Mouse (Mus musculus): ENCODE results near the gene Tmem265. TPM values are rescaled to one million over a fixed set of nuclear protein-coding genes. Genes with fewer than 3 reads are reported as not detected.

Gene Tmem265
- polyA plus RNA-seq, 1 experiment, result not detected

GRCm38 (mm10) chr7:127591108-127591507 is 29.9 kb downstream of the Tmem265 start:
- no peak for TF ChIP-seq POLR2A (IDR thresholded peaks at IDR 0.05; ENCODE audit: borderline replicate concordance, insufficient read depth, low read length)
- TF ChIP-seq CTCF (IDR thresholded peaks at IDR 0.05; ENCODE audit: borderline replicate concordance, insufficient read depth, low read depth, low read length), result no peak
- DNase-seq, result no peak
- 79% methylated on average over 10 of the region's 10 CpGs for WGBS
- peaks cover 7% of the 10 kb centered on the region for H3K4me1 ChIP-seq (ENCODE audit: control insufficient read depth, insufficient read depth, low read length)
- no peak overlapping the region for H3K4me3 ChIP-seq (replicated peaks; ENCODE audit: insufficient read depth, low read depth, low read length)
- H3K27me3 ChIP-seq (ENCODE audit: control insufficient read depth, insufficient read depth, low read length), result no peaks in the 10 kb centered on the region
- H3K27ac ChIP-seq (ENCODE audit: insufficient read depth, low read length), result no peak overlapping the region

GRCm38 (mm10) chr7:127592575-127592974 is 31.4 kb downstream of the Tmem265 start:
- TF ChIP-seq CTCF (IDR thresholded peaks at IDR 0.05; ENCODE audit: borderline replicate concordance, insufficient read depth, low read depth, low read length) (no peak), POLR2A (IDR thresholded peaks at IDR 0.05; ENCODE audit: borderline replicate concordance, insufficient read depth, low read length) (no peak)
- Histone ChIP-seq H3K4me3 (replicated peaks; ENCODE audit: insufficient read depth, low read depth, low read length) (no peak overlapping the region), H3K27ac (ENCODE audit: insufficient read depth, low read length) (no peak overlapping the region), H3K4me1 (ENCODE audit: control insufficient read depth, insufficient read depth, low read length) (peaks cover 7% of the 10 kb centered on the region), H3K27me3 (ENCODE audit: control insufficient read depth, insufficient read depth, low read length) (no peaks in the 10 kb centered on the region)
- no peak for DNase-seq
- WGBS, result 90% methylated on average over 14 of the region's 14 CpGs

DNA sequence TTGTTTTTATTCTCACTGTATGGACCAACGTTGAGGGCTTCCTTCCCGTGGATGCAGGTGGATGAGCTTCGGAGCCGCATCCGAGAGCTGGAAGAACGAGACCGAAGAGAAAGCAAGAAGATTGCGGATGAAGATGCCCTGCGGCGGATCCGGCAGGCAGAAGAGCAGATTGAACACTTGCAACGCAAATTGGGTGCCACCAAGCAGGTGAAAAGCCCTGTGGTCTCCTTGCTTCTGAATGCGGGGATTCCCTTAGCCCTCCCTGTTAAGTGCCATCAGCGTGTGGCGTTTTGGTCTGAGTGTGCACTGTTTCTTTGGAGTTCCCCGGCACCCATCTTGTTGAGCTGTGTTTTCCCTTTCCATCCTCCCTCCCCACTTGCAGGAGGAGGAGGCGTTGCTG is 35.6 kb downstream of the Tmem265 start:
- Histone ChIP-seq H3K27me3 (ENCODE audit: control insufficient read depth, insufficient read depth, low read length) (no peaks in the 10 kb centered on the region), H3K4me1 (ENCODE audit: control insufficient read depth, insufficient read depth, low read length) (no peaks in the 10 kb centered on the region), H3K27ac (ENCODE audit: insufficient read depth, low read length) (no peak overlapping the region), H3K4me3 (replicated peaks; ENCODE audit: insufficient read depth, low read depth, low read length) (no peak overlapping the region)
- 95% methylated on average over 17 of the region's 17 CpGs for WGBS
- TF ChIP-seq CTCF (IDR thresholded peaks at IDR 0.05; ENCODE audit: borderline replicate concordance, insufficient read depth, low read depth, low read length), result no peak
- TF ChIP-seq POLR2A (IDR thresholded peaks at IDR 0.05; ENCODE audit: borderline replicate concordance, insufficient read depth, low read length), result no peak
- DNase-seq, result no peak

- DNase-seq, result no peak
- Histone ChIP-seq H3K4me1 (ENCODE audit: control insufficient read depth, insufficient read depth, low read length) (no peaks in the 10 kb centered on the region), H3K27me3 (ENCODE audit: control insufficient read depth, insufficient read depth, low read length) (no peaks in the 10 kb centered on the region), H3K27ac (ENCODE audit: insufficient read depth, low read length) (no peak overlapping the region), H3K4me3 (replicated peaks; ENCODE audit: insufficient read depth, low read depth, low read length) (no peak overlapping the region)
- TF ChIP-seq POLR2A (IDR thresholded peaks at IDR 0.05; ENCODE audit: borderline replicate concordance, insufficient read depth, low read length) (no peak), CTCF (IDR thresholded peaks at IDR 0.05; ENCODE audit: borderline replicate concordance, insufficient read depth, low read depth, low read length) (no peak)
- 83% methylated on average over 7 of the region's 7 CpGs for WGBS
Measured at GRCm38 (mm10) chr7:127600612-127601011, 39.4 kb downstream of the Tmem265 start.

DNA sequence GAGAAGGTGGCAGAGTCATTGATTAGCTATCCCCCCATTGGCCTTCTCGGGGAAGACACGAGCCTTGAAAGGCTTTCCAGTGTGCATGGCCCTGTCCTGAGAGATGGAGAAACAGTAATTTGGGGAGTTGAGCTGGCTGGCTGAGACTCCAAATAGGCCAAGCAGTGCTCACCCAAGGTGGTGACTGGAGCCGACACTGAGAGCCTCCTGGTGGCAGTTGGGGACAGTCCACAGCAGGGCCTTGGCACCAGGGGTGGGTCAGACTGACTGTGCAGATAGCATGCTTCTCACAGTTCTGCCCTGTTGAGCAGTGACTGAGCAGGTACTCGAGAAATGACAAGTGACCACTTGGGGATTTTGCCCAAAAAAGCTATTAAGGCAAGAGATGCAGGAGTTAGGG is 40.5 kb downstream of the Tmem265 start:
- no peak for DNase-seq
- H3K4me1 ChIP-seq (ENCODE audit: control insufficient read depth, insufficient read depth, low read length), result no peaks in the 10 kb centered on the region
- TF ChIP-seq POLR2A (IDR thresholded peaks at IDR 0.05; ENCODE audit: borderline replicate concordance, insufficient read depth, low read length) (no peak), CTCF (IDR thresholded peaks at IDR 0.05; ENCODE audit: borderline replicate concordance, insufficient read depth, low read depth, low read length) (no peak)
- H3K27ac ChIP-seq (ENCODE audit: insufficient read depth, low read length), result no peak overlapping the region
- no peak overlapping the region for H3K4me3 ChIP-seq (replicated peaks; ENCODE audit: insufficient read depth, low read depth, low read length)
- WGBS, result 59% methylated on average over 4 of the region's 4 CpGs
- no peaks in the 10 kb centered on the region for H3K27me3 ChIP-seq (ENCODE audit: control insufficient read depth, insufficient read depth, low read length)

GRCm38 (mm10) chr7:127602903-127603302 is 41.7 kb downstream of the Tmem265 start:
- no peak for DNase-seq
- Histone ChIP-seq H3K27me3 (ENCODE audit: control insufficient read depth, insufficient read depth, low read length) (no peaks in the 10 kb centered on the region), H3K4me3 (replicated peaks; ENCODE audit: insufficient read depth, low read depth, low read length) (no peak overlapping the region), H3K4me1 (ENCODE audit: control insufficient read depth, insufficient read depth, low read length) (no peaks in the 10 kb centered on the region), H3K27ac (ENCODE audit: insufficient read depth, low read length) (no peak overlapping the region)
- TF ChIP-seq POLR2A (IDR thresholded peaks at IDR 0.05; ENCODE audit: borderline replicate concordance, insufficient read depth, low read length) (no peak), CTCF (IDR thresholded peaks at IDR 0.05; ENCODE audit: borderline replicate concordance, insufficient read depth, low read depth, low read length) (no peak)
- 77% methylated on average over 2 of the region's 2 CpGs for WGBS

GRCm38 (mm10) chr7:127604256-127604655 is 43.1 kb downstream of the Tmem265 start:
- H3K4me1 ChIP-seq (ENCODE audit: control insufficient read depth, insufficient read depth, low read length), result no peaks in the 10 kb centered on the region
- H3K27me3 ChIP-seq (ENCODE audit: control insufficient read depth, insufficient read depth, low read length), result no peaks in the 10 kb centered on the region
- TF ChIP-seq POLR2A (IDR thresholded peaks at IDR 0.05; ENCODE audit: borderline replicate concordance, insufficient read depth, low read length) (no peak), CTCF (IDR thresholded peaks at IDR 0.05; ENCODE audit: borderline replicate concordance, insufficient read depth, low read depth, low read length) (no peak)
- 87% methylated on average over 10 of the region's 10 CpGs for WGBS
- DNase-seq, result no peak
- no peak overlapping the region for H3K4me3 ChIP-seq (replicated peaks; ENCODE audit: insufficient read depth, low read depth, low read length)
- H3K27ac ChIP-seq (ENCODE audit: insufficient read depth, low read length), result no peak overlapping the region

- no peaks in the 10 kb centered on the region for H3K4me1 ChIP-seq (ENCODE audit: control insufficient read depth, insufficient read depth, low read length)
- H3K27me3 ChIP-seq (ENCODE audit: control insufficient read depth, insufficient read depth, low read length), result no peaks in the 10 kb centered on the region
- DNase-seq, result no peak
- TF ChIP-seq CTCF (IDR thresholded peaks at IDR 0.05; ENCODE audit: borderline replicate concordance, insufficient read depth, low read depth, low read length) (no peak), POLR2A (IDR thresholded peaks at IDR 0.05; ENCODE audit: borderline replicate concordance, insufficient read depth, low read length) (no peak)
- H3K4me3 ChIP-seq (replicated peaks; ENCODE audit: insufficient read depth, low read depth, low read length), result no peak overlapping the region
- WGBS, result 84% methylated on average over 6 of the region's 6 CpGs
- no peak overlapping the region for H3K27ac ChIP-seq (ENCODE audit: insufficient read depth, low read length)
Measured at GRCm38 (mm10) chr7:127607150-127607549, 46.0 kb downstream of the Tmem265 start.

Measured in cerebellum, adult 2 months (tissue).